Mouse (Mus musculus) embryonic facial prominence, embryonic 10.5 days (tissue): ENCODE measurements around the gene Fndc4. TPM values are rescaled to one million over a fixed set of nuclear protein-coding genes. Genes with fewer than 3 reads are reported as not detected.

Experiments
- DNase-seq: peaks from one replicate; pipeline ENCODE4 v3.0.0-alpha.2; 2017; ENCODE audit warnings: low spot score
- H3K27ac ChIP-seq: fragments of 300-500 bp; sonication (generic); replicated peaks from 2 replicates; pipeline ENCODE4 v1.5.1; 2016; ENCODE audit warnings: mild to moderate bottlenecking
- H3K27me3 ChIP-seq: fragments of 300-500 bp; sonication (generic); replicated peaks from 2 replicates; pipeline ENCODE4 v1.6.1; 2016; ENCODE audit warnings: low read depth, mild to moderate bottlenecking; ENCODE audit not compliant: poor library complexity, severe bottlenecking
- H3K36me3 ChIP-seq: fragments of 300-500 bp; sonication (generic); replicated peaks from 2 replicates; pipeline ENCODE4 v1.6.1; 2016; ENCODE audit warnings: mild to moderate bottlenecking, moderate library complexity
- H3K4me1 ChIP-seq: fragments of 300-500 bp; sonication (generic); 2 replicates; pipeline ENCODE4 v1.6.1; 2016
- H3K4me3 ChIP-seq: fragments of 300-500 bp; sonication (generic); 2 replicates; pipeline ENCODE4 v1.5.1; 2016; ENCODE audit warnings: mild to moderate bottlenecking, moderate library complexity
- H3K9me3 ChIP-seq: fragments of 300-500 bp; sonication (generic); 2 replicates; pipeline ENCODE4 v1.6.1; 2016; ENCODE audit warnings: mild to moderate bottlenecking
- WGBS: fragments of 180-500 bp; shearing (Covaris S2); methylation state at CpG from one replicate; pipeline ENCODE4 v1.1.7; 2016; 5-methylcytosine and 5-hydroxymethylcytosine counted together
- polyA plus RNA-seq: library from polyadenylated mRNA; unstranded; fragments of >200 nt; fragmentation: Nextera tagmentation; extraction: Ambion mirVana; gene quantifications from 2 replicates; pipeline ENCODE4 v1.2.1, GENCODE M21; 2016

The Fndc4 gene
- 54.6 and 57.1 TPM in 2 replicates for polyA plus RNA-seq

DNA sequence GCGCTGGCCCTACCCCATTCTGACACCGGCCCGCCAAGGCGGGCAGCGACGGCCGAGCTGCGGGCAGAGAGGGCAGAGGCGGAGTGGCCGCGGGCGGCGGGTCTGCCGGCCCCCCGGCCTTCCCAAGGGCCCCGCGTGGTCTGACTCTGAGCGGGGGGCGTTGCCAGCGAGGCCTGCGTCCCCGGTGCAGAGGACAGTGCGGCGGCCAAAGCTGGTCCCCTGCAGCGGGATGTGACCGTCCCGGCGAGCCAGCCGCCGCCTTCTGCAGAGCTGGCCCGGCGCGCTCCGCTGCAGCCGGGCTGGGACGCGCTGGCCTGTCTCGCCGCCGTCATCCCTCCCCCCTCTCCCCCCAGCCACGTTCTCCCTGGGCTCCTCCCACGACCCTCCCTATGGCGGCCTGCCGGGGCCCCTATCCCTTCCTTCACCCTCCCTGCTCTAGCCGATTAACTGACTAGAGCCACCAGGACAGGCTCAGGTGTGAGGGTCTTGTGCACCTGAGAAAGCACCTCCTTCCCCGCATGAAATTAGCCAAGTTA lies at the start of gene Fndc4:
TSS of gene Fndc4 (minus strand) at position 475 of the 536 bp plus-strand sequence.
- peak within 1 kb of the TSS; percentile 97 for H3K4me3 ChIP-seq
- peaks cover 23% of the 10 kb centered on the region for H3K36me3 ChIP-seq
- H3K27me3 ChIP-seq = peaks cover 12% of the 10 kb centered on the region; the same call in 1 of the 2 replicates
- DNase-seq = peak; percentile 85
- H3K4me1 ChIP-seq = peaks cover 31% of the 10 kb centered on the region
- H3K9me3 ChIP-seq = no peaks in the 10 kb centered on the region
- peak within 1 kb of the TSS; percentile 95 for H3K27ac ChIP-seq
- under 1% methylated on average over 43 of the region's 46 CpGs for WGBS

DNA sequence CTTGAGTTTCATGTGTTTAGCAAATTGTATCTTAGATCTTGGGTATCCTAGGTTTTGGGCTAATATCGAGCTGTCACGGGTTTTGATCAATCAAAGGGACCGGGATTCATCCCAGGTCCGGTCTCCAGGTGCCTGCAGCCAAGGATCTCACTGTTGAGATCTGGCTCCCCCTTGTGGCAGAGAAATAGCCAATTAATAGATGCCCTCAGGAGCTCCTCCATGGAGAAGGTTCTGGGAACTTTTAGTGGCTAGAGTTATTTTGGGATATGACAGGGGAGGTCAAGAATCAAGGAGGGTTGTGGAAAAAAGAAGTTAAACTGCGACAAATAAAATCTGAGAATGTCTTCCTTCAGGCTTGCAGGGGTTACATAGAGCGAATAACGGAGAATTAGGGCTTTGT lies 32.4 kb upstream of the Fndc4 start:
- H3K4me1 ChIP-seq = no peaks in the 10 kb centered on the region
- H3K27me3 ChIP-seq = no peaks in the 10 kb centered on the region
- peaks cover 3% of the 10 kb centered on the region; the same call in 1 of the 2 replicates for H3K9me3 ChIP-seq
- WGBS = 36% methylated on average over 7 of the region's 7 CpGs
- no peak overlapping the region for H3K4me3 ChIP-seq
- DNase-seq = peak; percentile 58
- H3K27ac ChIP-seq = no peak overlapping the region
- no peaks in the 10 kb centered on the region for H3K36me3 ChIP-seq

DNA sequence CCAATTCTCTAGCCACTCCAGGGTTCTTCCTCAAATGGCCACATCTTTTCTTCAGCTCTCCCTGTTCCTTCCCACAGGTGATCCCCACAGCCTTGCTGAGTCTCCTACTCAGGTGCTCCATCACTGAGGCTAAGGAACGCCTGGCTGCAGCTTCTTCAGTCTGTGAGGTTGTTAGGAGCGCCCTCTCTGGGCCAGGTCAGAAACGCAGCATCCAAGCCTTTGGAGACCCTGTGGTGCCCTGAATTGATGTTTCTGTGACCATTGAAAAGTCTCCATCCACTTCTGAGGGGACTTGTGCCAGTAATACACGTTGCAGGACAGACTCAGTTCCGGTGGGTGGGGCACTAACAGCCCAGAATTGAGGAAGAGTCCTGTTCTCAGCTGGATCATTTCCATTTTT lies 31.0 kb upstream of the Fndc4 start:
- no peaks in the 10 kb centered on the region for H3K36me3 ChIP-seq
- DNase-seq = peak; percentile 13
- H3K9me3 ChIP-seq = no peaks in the 10 kb centered on the region
- 17% methylated on average over 5 of the region's 5 CpGs for WGBS
- H3K4me3 ChIP-seq = no peak overlapping the region
- no peaks in the 10 kb centered on the region for H3K4me1 ChIP-seq
- no peaks in the 10 kb centered on the region for H3K27me3 ChIP-seq
- H3K27ac ChIP-seq = no peak overlapping the region

DNA sequence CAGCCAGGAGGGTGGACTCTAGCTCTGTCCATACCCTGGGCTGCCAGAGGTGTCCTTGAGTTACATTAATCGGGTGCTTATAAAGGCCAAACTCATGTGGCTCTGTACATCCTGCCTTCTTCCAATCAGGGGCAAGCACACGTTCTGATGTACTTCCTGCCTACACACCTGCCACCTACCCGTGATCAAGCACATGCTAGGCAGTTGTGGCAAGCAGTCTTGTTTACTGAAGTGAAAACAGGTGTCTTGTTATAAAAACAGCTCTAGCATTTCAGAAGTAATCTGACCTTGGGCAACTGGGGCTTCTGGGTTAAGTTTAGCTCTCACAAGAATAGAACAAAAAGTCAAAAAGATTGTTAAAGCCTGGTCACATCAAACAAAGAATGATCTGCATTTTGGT lies 28.2 kb upstream of the Fndc4 start:
- H3K9me3 ChIP-seq = no peaks in the 10 kb centered on the region
- H3K4me1 ChIP-seq = no peaks in the 10 kb centered on the region
- no peaks in the 10 kb centered on the region for H3K27me3 ChIP-seq
- DNase-seq = no peak
- no peak overlapping the region for H3K27ac ChIP-seq
- WGBS = 69% methylated on average over 3 of the region's 3 CpGs
- H3K36me3 ChIP-seq = no peaks in the 10 kb centered on the region
- no peak overlapping the region for H3K4me3 ChIP-seq

DNA sequence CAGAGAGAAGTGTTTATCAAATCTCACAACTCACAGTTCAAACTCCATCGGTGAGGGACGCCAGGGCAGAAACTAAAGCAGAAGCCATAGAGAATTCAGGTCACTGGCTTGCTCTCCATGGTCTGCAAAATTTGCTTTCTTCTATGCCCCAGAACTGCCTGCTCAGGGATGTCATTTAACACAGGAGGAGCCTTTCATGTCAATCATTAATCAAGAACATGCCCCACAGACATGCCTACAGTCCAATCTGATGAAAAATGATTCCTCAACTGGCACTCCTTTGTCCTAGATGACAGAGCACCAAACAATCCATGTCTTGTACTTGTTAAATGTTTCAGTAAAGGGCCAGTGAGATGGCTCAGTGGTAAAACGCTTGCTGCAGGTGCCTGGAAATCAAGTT lies 26.9 kb upstream of the Fndc4 start:
- Histone ChIP-seq H3K36me3 (no peaks in the 10 kb centered on the region), H3K4me3 (no peak overlapping the region), H3K27ac (no peak overlapping the region), H3K27me3 (no peaks in the 10 kb centered on the region), H3K9me3 (no peaks in the 10 kb centered on the region), H3K4me1 (no peaks in the 10 kb centered on the region)
- 95% methylated on average over 3 of the region's 3 CpGs for WGBS
- no peak for DNase-seq

DNA sequence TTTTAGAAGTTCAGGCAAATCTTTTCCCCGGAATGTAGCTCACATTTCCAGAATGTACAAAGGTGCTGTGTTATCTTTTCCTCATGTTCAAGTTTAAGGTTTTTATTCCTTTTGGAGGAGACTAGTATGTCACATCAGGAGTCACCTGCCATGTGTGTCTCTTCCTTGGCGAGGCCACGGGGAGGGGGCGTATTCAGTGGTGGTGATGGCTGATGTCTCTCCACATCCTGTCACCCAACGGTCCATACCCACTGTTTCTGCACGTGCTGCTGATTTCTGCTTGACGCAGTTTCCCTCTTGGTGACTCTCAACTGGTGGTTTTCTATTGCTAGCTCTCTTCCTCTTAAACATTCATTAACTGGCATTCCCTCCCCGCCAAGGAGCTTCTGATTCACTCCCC lies 16.9 kb upstream of the Fndc4 start:
- H3K4me1 ChIP-seq = no peaks in the 10 kb centered on the region
- no peaks in the 10 kb centered on the region for H3K9me3 ChIP-seq
- H3K36me3 ChIP-seq = no peaks in the 10 kb centered on the region
- no peak overlapping the region for H3K4me3 ChIP-seq
- DNase-seq = no peak
- 89% methylated on average over 8 of the region's 8 CpGs for WGBS
- H3K27me3 ChIP-seq = no peaks in the 10 kb centered on the region
- H3K27ac ChIP-seq = no peak overlapping the region

DNA sequence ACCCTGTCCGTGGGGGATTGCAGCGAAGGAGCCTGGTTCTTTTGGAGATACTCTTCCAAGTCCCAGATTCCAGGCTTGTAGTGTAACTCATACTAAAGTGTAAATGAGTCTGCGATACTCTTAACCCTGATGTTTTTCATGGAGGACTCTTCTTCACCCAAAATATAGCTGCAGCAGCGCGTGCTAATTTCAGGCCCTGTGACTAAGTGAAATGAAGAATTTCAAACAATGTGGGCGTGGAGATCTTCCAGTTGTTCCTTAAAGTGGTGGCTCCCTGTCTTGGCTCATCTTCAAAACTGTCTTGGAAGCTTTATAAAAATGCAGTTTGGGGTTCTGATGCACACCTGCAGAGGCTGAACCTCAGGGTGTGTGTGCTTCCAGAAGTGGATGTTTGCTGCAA lies 7.2 kb upstream of the Fndc4 start:
- H3K9me3 ChIP-seq = no peaks in the 10 kb centered on the region
- 93% methylated on average over 6 of the region's 6 CpGs for WGBS
- no peaks in the 10 kb centered on the region for H3K36me3 ChIP-seq

DNA sequence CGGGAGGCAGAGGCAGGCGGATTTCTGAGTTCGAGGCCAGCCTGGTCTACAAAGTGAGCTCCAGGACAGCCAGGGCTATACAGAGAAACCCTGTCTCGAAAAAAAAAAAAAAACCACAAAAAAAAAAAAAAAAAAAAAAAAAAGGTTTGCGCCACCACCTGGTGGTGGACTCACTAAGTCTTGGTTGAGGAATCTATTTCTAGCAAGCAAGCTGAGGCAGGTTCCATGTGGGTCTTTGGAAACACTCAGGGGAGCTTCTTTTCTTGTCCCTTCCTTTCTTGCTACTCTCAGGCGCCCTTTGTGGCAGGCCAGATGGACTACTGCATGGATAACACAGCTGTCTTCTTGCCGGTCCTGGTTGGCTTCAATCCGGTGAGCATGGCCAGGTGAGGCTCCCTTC lies 6.0 kb upstream of the Fndc4 start:
- WGBS = 73% methylated on average over 8 of the region's 8 CpGs
- H3K4me3 ChIP-seq = no peak overlapping the region
- no peak for DNase-seq

More for the DNA sequence above, 7.2 kb upstream of the Fndc4 start:
- H3K27me3 ChIP-seq = no peaks in the 10 kb centered on the region
- no peak overlapping the region for H3K4me3 ChIP-seq
- H3K4me1 ChIP-seq = no peaks in the 10 kb centered on the region
- no peak for DNase-seq
- H3K27ac ChIP-seq = no peak overlapping the region

DNA sequence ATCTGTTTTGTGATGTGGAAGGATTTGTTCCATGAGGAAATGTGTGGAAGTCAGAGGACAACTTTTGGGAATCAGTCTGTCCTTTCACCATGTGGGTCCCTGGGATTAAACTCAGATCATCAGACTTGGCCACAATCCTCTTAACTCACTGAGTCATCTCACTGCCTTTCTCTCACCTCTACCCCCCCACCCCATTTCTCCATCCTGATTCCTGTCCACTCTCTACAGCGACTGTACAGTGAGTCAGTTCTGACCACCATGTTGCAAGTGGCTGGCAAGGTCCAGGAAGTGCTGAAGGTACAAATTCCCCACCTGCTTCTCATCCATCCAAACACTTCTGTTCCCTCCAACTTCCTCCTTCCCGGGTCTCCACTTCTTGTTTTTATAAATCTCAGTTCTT lies 2.6 kb upstream of the Fndc4 start:
- WGBS = 62% methylated on average over 2 of the region's 2 CpGs
- DNase-seq = no peak
- no peak overlapping the region for H3K4me3 ChIP-seq
- H3K9me3 ChIP-seq = no peaks in the 10 kb centered on the region
- peaks cover 12% of the 10 kb centered on the region for H3K36me3 ChIP-seq
- H3K27ac ChIP-seq = no peak overlapping the region
- peaks cover 12% of the 10 kb centered on the region; the same call in 1 of the 2 replicates for H3K27me3 ChIP-seq
- peaks cover 23% of the 10 kb centered on the region for H3K4me1 ChIP-seq

More for the DNA sequence above, 6.0 kb upstream of the Fndc4 start:
- Histone ChIP-seq H3K9me3 (no peaks in the 10 kb centered on the region), H3K4me1 (no peaks in the 10 kb centered on the region), H3K27ac (no peak overlapping the region), H3K27me3 (peaks cover 12% of the 10 kb centered on the region; the same call in 1 of the 2 replicates), H3K36me3 (no peaks in the 10 kb centered on the region)

DNA sequence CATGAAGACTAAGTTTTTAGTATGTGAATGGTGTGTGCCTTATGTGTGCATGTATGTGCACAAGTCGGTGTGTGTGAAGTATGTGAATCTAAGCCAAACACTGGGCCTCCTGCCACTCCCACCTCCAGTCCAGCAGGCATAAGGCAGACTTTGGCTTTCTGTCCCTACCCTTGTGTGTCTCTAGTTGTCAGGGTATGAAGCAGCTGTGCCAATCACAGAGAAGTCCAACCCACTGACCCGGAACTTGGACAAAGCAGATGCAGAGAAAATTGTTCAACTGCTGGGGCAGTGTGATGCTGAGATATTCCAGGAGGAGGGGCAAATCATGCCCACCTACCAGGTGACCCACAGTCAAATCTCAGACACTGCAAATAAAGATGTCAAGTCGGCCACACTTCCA lies 2.1 kb upstream of the Fndc4 start:
- Histone ChIP-seq H3K27ac (no peak overlapping the region), H3K36me3 (peaks cover 17% of the 10 kb centered on the region), H3K9me3 (no peaks in the 10 kb centered on the region), H3K4me3 (no peak overlapping the region), H3K4me1 (peaks cover 23% of the 10 kb centered on the region), H3K27me3 (peaks cover 12% of the 10 kb centered on the region; the same call in 1 of the 2 replicates)
- WGBS = 81% methylated on average over 3 of the region's 3 CpGs
- DNase-seq = no peak

DNA sequence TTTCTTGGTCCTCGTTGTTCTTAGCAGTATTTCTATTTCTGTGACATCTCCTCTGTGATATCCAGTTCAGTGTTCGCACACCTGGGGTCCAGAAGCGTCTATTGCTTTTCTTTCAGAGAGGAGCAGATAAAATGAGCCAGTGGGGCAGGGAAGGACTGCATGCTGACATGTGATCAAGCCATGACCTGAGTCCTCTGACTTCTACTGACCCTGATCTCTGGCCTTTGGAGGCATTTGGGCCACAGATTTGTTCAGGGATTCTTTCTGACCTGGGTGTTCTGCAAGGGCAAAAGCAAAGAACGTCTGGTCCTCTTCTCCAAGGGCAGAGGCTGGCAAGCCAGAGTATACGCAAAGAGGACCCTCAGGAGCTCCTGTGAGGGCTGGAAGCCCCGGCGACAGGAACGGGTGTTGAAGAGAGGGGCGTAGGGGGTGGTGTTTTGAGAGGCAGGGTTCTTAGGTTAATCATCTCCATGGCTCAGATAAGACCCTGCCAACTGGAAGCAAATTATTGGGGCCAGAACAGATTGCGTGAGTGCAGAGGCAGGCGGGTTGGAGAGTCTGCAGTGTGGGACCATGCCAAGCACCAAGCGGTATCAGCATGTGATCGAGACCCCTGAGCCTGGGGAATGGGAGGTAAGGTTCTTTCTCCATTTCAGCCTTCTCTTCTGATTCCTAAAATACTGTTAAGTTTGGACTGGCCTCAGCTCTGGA lies 1.3 kb upstream of the Fndc4 start, which contains the start of gene Gckr:
TSS of gene Gckr (plus strand) at position 397 of the 711 bp plus-strand sequence.
- Histone ChIP-seq H3K27ac (no peak within 1 kb of the TSS; the same call in 1 of the 2 replicates), H3K9me3 (no peaks in the 10 kb centered on the region), H3K4me1 (peaks cover 23% of the 10 kb centered on the region), H3K36me3 (peaks cover 23% of the 10 kb centered on the region), H3K4me3 (peak within 1 kb of the TSS; percentile 97), H3K27me3 (peaks cover 12% of the 10 kb centered on the region; the same call in 1 of the 2 replicates)
- WGBS = 76% methylated on average over 13 of the region's 13 CpGs
- no peak for DNase-seq

DNA sequence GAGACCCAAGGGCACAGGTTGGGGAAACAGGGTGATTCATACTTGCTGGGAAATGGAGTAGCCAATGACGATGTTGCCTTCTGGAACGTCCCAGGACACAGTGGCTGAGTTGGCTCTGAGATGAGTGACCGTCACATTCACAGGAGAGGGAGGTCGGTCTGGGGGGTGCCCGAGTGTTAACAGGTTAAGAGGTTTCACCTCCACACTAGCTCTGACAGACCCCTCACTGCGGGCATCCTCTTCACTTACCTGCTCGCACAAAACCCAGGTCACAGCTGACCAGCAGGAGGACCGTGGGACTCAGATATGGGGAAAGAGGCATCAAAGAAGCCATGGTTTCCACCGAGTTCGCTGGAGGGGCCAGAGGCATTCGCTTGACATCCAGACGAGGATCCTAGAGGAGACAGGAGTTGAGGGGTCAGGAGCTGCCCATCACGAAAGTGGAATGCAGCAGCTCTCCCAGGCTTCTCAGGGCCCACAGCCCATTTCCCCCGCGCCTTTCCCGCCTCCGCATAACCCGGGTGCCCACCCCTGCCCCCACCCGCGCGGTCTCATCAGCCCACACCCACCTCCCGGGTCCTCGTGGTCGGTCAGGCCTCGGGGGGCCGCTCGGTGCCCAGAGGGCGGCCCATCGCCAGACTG lies 795 bp downstream of the Fndc4 start:
- Histone ChIP-seq H3K36me3 (peaks cover 23% of the 10 kb centered on the region), H3K27me3 (peaks cover 12% of the 10 kb centered on the region; the same call in 1 of the 2 replicates), H3K4me1 (peaks cover 35% of the 10 kb centered on the region), H3K4me3 (peak overlapping the region; percentile 97), H3K27ac (peak overlapping the region; percentile 95), H3K9me3 (no peaks in the 10 kb centered on the region)
- DNase-seq = no peak
- WGBS = 3% methylated on average over 29 of the region's 29 CpGs

DNA sequence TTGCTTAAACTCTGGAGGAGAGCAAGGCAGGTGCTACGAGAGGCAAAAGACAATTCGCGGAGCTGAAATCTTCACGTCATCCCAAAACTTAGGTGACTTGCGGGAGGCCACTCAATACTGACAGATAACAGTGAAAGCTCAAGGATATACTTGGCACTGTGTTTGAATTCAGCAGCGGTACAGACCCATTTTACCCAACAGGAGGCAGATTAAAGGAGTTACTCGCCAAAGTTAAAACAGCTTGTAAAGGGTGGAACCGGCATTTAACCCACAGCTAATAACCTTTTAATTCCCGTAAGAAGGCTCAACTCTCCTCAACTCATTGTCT lies 4.6 kb downstream of the Fndc4 start:
- Histone ChIP-seq H3K4me3 (peak overlapping the region; percentile 67), H3K9me3 (no peaks in the 10 kb centered on the region), H3K36me3 (peaks cover 29% of the 10 kb centered on the region), H3K4me1 (peaks cover 41% of the 10 kb centered on the region), H3K27me3 (no peaks in the 10 kb centered on the region), H3K27ac (peak overlapping the region; percentile 83)
- WGBS = 5% methylated on average over 9 of the region's 9 CpGs
- DNase-seq = no peak
